Mouse (Mus musculus): ENCODE measurements around the gene Ghitm. TPM values are rescaled to one million over a fixed set of nuclear protein-coding genes. Genes with fewer than 3 reads are reported as not detected.
A peak's percentile ranks its signal among the peaks of the same experiment; 100 is the strongest.

Gene Ghitm
- polyA plus RNA-seq, 1 experiment from 2014 or later, result 198 TPM

GRCm38 (mm10) chr14:37110456-37110855, 24.6 kb downstream of the Ghitm start:
- WGBS, result 79% methylated on average over 2 of the region's 2 CpGs
- DNase-seq (ENCODE audit: low spot score), result no peak
- Histone ChIP-seq H3K27me3 (replicated peaks; ENCODE audit: control insufficient read depth, insufficient read depth, low read length) (no peaks in the 10 kb centered on the region), H3K9me3 (ENCODE audit: control insufficient read depth, low read length) (no peaks in the 10 kb centered on the region), H3K4me1 (ENCODE audit: control insufficient read depth, insufficient read depth, low read length) (peaks cover 4% of the 10 kb centered on the region; the same call in 1 of the 2 replicates), H3K36me3 (ENCODE audit: control insufficient read depth, insufficient read depth, low read length) (no peaks in the 10 kb centered on the region), H3K4me2 (ENCODE audit: low read depth, low read length) (no peak overlapping the region), H3K4me3 (ENCODE audit: low read depth, low read length) (no peak overlapping the region), H3K27ac (replicated peaks; ENCODE audit: low read depth, low read length) (no peak overlapping the region), H3K9ac (ENCODE audit: low read depth, low read length) (no peak overlapping the region)
- no peak for ATAC-seq (ENCODE audit: low read depth)

DNA sequence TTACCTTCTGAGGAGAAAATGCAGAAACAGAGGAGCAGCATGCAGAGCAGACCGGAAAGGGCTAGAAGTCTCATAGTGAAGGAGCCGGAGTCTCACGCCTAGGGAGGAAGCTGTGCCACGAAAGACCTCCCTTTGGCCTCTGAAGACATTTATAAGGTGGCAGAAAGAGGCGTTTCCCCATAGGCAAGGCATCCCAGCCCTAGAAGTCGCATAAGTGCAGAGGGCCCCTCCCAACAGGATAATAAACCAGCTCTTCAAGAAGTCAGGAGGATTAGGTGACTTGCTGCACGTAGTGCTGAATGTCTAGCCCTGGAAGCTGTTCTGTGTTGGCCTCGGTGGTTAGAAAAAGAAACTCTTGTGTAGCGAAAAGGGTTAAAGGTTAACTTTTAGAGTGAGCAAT, 25.1 kb downstream of the Ghitm start:
- Histone ChIP-seq H3K9ac (ENCODE audit: low read depth, low read length) (no peak overlapping the region), H3K27me3 (replicated peaks; ENCODE audit: control insufficient read depth, insufficient read depth, low read length) (no peaks in the 10 kb centered on the region), H3K36me3 (ENCODE audit: control insufficient read depth, insufficient read depth, low read length) (no peaks in the 10 kb centered on the region), H3K4me3 (ENCODE audit: low read depth, low read length) (no peak overlapping the region), H3K4me2 (ENCODE audit: low read depth, low read length) (no peak overlapping the region), H3K4me1 (ENCODE audit: control insufficient read depth, insufficient read depth, low read length) (peaks cover 4% of the 10 kb centered on the region; the same call in 1 of the 2 replicates), H3K9me3 (ENCODE audit: control insufficient read depth, low read length) (no peaks in the 10 kb centered on the region), H3K27ac (replicated peaks; ENCODE audit: low read depth, low read length) (no peak overlapping the region)
- ATAC-seq (ENCODE audit: low read depth) (no peak), DNase-seq (ENCODE audit: low spot score) (peak; percentile 16)
- WGBS, result 58% methylated on average over 9 of the region's 9 CpGs

- 75% methylated on average over 8 of the region's 8 CpGs for WGBS
- no peak for ATAC-seq (ENCODE audit: low read depth)
- no peaks in the 10 kb centered on the region for H3K27me3 ChIP-seq (replicated peaks; ENCODE audit: control insufficient read depth, insufficient read depth, low read length)
- peaks cover 4% of the 10 kb centered on the region; the same call in 1 of the 2 replicates for H3K4me1 ChIP-seq (ENCODE audit: control insufficient read depth, insufficient read depth, low read length)
- no peak overlapping the region for H3K4me2 ChIP-seq (ENCODE audit: low read depth, low read length)
- DNase-seq (ENCODE audit: low spot score), result no peak
- H3K27ac ChIP-seq (replicated peaks; ENCODE audit: low read depth, low read length), result no peak overlapping the region
- no peaks in the 10 kb centered on the region for H3K36me3 ChIP-seq (ENCODE audit: control insufficient read depth, insufficient read depth, low read length)
- no peak overlapping the region for H3K9ac ChIP-seq (ENCODE audit: low read depth, low read length)
- H3K4me3 ChIP-seq (ENCODE audit: low read depth, low read length), result no peak overlapping the region
- no peaks in the 10 kb centered on the region for H3K9me3 ChIP-seq (ENCODE audit: control insufficient read depth, low read length)
Measured at GRCm38 (mm10) chr14:37109460-37109859, 25.6 kb downstream of the Ghitm start.

DNA sequence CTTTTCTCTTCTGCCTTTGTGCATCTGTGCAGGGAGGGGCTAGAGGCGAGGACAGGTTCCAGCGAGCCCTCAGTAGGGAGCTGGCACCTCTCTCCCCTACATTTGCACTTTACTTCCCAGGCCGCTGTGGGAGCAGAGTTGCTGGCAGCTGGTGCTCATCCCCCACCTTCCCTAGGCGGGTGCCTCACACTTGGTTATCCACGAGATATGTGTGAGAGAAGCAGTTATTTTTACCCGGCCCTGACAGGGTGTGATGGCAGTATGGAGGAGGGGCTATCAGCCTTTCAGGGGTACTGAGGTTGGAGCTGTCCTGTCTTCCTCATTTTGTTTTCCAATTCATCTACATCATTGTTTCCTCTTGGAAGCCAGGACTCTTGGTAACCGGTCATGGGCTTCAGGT, 29.2 kb downstream of the Ghitm start:
- Histone ChIP-seq H3K4me1 (ENCODE audit: control insufficient read depth, insufficient read depth, low read length) (peaks cover 4% of the 10 kb centered on the region; the same call in 1 of the 2 replicates), H3K27ac (replicated peaks; ENCODE audit: low read depth, low read length) (no peak overlapping the region), H3K4me3 (ENCODE audit: low read depth, low read length) (no peak overlapping the region), H3K9ac (ENCODE audit: low read depth, low read length) (no peak overlapping the region), H3K27me3 (replicated peaks; ENCODE audit: control insufficient read depth, insufficient read depth, low read length) (no peaks in the 10 kb centered on the region), H3K4me2 (ENCODE audit: low read depth, low read length) (no peak overlapping the region), H3K36me3 (ENCODE audit: control insufficient read depth, insufficient read depth, low read length) (no peaks in the 10 kb centered on the region), H3K9me3 (ENCODE audit: control insufficient read depth, low read length) (no peaks in the 10 kb centered on the region)
- ATAC-seq (ENCODE audit: low read depth), result peak; percentile 12
- WGBS, result 37% methylated on average over 7 of the region's 7 CpGs
- peak; percentile 19 for DNase-seq (ENCODE audit: low spot score)

GRCm38 (mm10) chr14:37104747-37105146, 30.3 kb downstream of the Ghitm start:
- 50% methylated on average over 5 of the region's 5 CpGs for WGBS
- Histone ChIP-seq H3K9me3 (ENCODE audit: control insufficient read depth, low read length) (no peaks in the 10 kb centered on the region), H3K4me3 (ENCODE audit: low read depth, low read length) (no peak overlapping the region), H3K36me3 (ENCODE audit: control insufficient read depth, insufficient read depth, low read length) (no peaks in the 10 kb centered on the region), H3K4me2 (ENCODE audit: low read depth, low read length) (no peak overlapping the region), H3K27me3 (replicated peaks; ENCODE audit: control insufficient read depth, insufficient read depth, low read length) (no peaks in the 10 kb centered on the region), H3K27ac (replicated peaks; ENCODE audit: low read depth, low read length) (no peak overlapping the region), H3K4me1 (ENCODE audit: control insufficient read depth, insufficient read depth, low read length) (peaks cover 4% of the 10 kb centered on the region; the same call in 1 of the 2 replicates), H3K9ac (ENCODE audit: low read depth, low read length) (no peak overlapping the region)
- ATAC-seq (ENCODE audit: low read depth), result peak; percentile 71
- DNase-seq (ENCODE audit: low spot score), result peak; percentile 79

DNA sequence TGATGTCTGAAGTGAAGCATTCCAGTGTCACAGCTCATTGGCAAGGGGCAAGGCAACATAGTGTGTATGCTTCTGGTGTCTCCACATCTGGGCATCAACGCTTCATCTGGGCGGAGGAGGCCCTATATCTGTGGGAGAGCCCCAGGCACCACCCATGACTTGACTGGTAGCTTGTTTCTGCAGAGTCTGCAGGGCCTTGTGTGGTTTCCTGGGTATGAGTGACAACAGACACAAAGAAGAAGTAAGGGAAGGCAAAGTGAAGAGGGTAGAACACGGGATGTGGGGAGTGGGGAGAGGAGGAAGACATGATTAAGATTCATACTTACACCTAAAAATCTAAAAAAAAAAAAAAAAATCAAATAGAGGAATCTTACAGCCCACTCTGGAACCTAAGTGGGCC, 32.6 kb downstream of the Ghitm start:
- DNase-seq (ENCODE audit: low spot score), result no peak
- no peak for ATAC-seq (ENCODE audit: low read depth)
- Histone ChIP-seq H3K27me3 (replicated peaks; ENCODE audit: control insufficient read depth, insufficient read depth, low read length) (peaks cover 17% of the 10 kb centered on the region), H3K9ac (ENCODE audit: low read depth, low read length) (no peak overlapping the region), H3K4me1 (ENCODE audit: control insufficient read depth, insufficient read depth, low read length) (peaks cover 7% of the 10 kb centered on the region; the same call in 1 of the 2 replicates), H3K36me3 (ENCODE audit: control insufficient read depth, insufficient read depth, low read length) (no peaks in the 10 kb centered on the region), H3K9me3 (ENCODE audit: control insufficient read depth, low read length) (no peaks in the 10 kb centered on the region), H3K4me2 (ENCODE audit: low read depth, low read length) (no peak overlapping the region), H3K4me3 (ENCODE audit: low read depth, low read length) (no peak overlapping the region), H3K27ac (replicated peaks; ENCODE audit: low read depth, low read length) (no peak overlapping the region)
- 74% methylated on average over 3 of the region's 3 CpGs for WGBS

- no peak overlapping the region for H3K4me3 ChIP-seq (ENCODE audit: low read depth, low read length)
- H3K4me1 ChIP-seq (ENCODE audit: control insufficient read depth, insufficient read depth, low read length), result peaks cover 7% of the 10 kb centered on the region; the same call in 1 of the 2 replicates
- no peaks in the 10 kb centered on the region for H3K9me3 ChIP-seq (ENCODE audit: control insufficient read depth, low read length)
- no peak for ATAC-seq (ENCODE audit: low read depth)
- H3K36me3 ChIP-seq (ENCODE audit: control insufficient read depth, insufficient read depth, low read length), result no peaks in the 10 kb centered on the region
- no peak for DNase-seq (ENCODE audit: low spot score)
- WGBS, result 88% methylated on average over 5 of the region's 5 CpGs
- no peak overlapping the region for H3K27ac ChIP-seq (replicated peaks; ENCODE audit: low read depth, low read length)
- peaks cover 24% of the 10 kb centered on the region for H3K27me3 ChIP-seq (replicated peaks; ENCODE audit: control insufficient read depth, insufficient read depth, low read length)
- no peak overlapping the region for H3K9ac ChIP-seq (ENCODE audit: low read depth, low read length)
- no peak overlapping the region for H3K4me2 ChIP-seq (ENCODE audit: low read depth, low read length)
Measured at GRCm38 (mm10) chr14:37101531-37101930, 33.5 kb downstream of the Ghitm start.

GRCm38 (mm10) chr14:37097956-37098530, 37.0 kb downstream of the Ghitm start, which contains the start of gene Cdhr1:
Cdhr1 (minus strand) TSS chr14:37098347.
- no peaks in the 10 kb centered on the region for H3K9me3 ChIP-seq (ENCODE audit: control insufficient read depth, low read length)
- H3K4me1 ChIP-seq (ENCODE audit: control insufficient read depth, insufficient read depth, low read length), result 0 out of 2 replicates have a peak, but pooled peaks cover 3% of the 10 kb centered on the region
- DNase-seq (ENCODE audit: low spot score), result peak; percentile 83
- peak within 1 kb of the TSS; percentile 48; the same call in 1 of the 2 replicates for H3K9ac ChIP-seq (ENCODE audit: low read depth, low read length)
- peak; percentile 93 for ATAC-seq (ENCODE audit: low read depth)
- H3K36me3 ChIP-seq (ENCODE audit: control insufficient read depth, insufficient read depth, low read length), result no peaks in the 10 kb centered on the region
- H3K4me3 ChIP-seq (ENCODE audit: low read depth, low read length), result peak within 1 kb of the TSS; percentile 29
- H3K4me2 ChIP-seq (ENCODE audit: low read depth, low read length), result peak within 1 kb of the TSS; percentile 58
- no peak within 1 kb of the TSS for H3K27ac ChIP-seq (replicated peaks; ENCODE audit: low read depth, low read length)
- WGBS, result under 1% methylated on average over 25 of the region's 30 CpGs
- peaks cover 24% of the 10 kb centered on the region for H3K27me3 ChIP-seq (replicated peaks; ENCODE audit: control insufficient read depth, insufficient read depth, low read length)

DNA sequence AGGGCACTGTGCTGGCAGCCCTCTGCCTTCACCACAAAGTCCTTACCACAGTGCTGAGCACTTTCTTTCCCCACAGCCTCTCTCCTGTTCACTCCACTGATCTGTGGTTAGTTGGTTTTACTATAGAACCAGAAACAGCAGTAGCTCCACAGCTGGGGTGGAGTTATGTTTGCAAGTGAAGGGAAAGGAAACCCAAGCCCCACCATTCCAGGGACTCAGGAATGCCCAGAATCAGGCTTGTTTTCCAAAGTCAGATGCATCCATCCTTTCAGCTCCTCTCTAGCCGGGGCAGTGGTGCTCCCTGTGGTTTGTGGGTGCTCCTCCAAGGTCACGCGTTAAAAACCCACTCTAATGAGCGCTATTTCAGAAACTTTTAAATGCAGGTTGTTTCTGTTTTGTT, 39.5 kb downstream of the Ghitm start:
- no peak for ATAC-seq (ENCODE audit: low read depth)
- no peak for DNase-seq (ENCODE audit: low spot score)
- H3K4me3 ChIP-seq (ENCODE audit: low read depth, low read length), result no peak overlapping the region
- no peaks in the 10 kb centered on the region for H3K36me3 ChIP-seq (ENCODE audit: control insufficient read depth, insufficient read depth, low read length)
- no peak overlapping the region for H3K9ac ChIP-seq (ENCODE audit: low read depth, low read length)
- no peaks in the 10 kb centered on the region for H3K9me3 ChIP-seq (ENCODE audit: control insufficient read depth, low read length)
- 0 out of 2 replicates have a peak, but pooled peaks cover 3% of the 10 kb centered on the region for H3K4me1 ChIP-seq (ENCODE audit: control insufficient read depth, insufficient read depth, low read length)
- no peak overlapping the region for H3K27ac ChIP-seq (replicated peaks; ENCODE audit: low read depth, low read length)
- peaks cover 24% of the 10 kb centered on the region for H3K27me3 ChIP-seq (replicated peaks; ENCODE audit: control insufficient read depth, insufficient read depth, low read length)
- 79% methylated on average over 4 of the region's 4 CpGs for WGBS
- no peak overlapping the region for H3K4me2 ChIP-seq (ENCODE audit: low read depth, low read length)
